Mouse (Mus musculus) thymus, adult 2 months (tissue): ENCODE results near the gene Arhgap22.

ENCODE experiments used
- CTCF ChIP-seq: fragments of 200-500 bp; IDR thresholded peaks from 2 replicates; pipeline ENCODE4 v1.5.1; 2012; ENCODE audit warnings: mild to moderate bottlenecking, control low read depth, low read length, moderate library complexity, borderline replicate concordance; ENCODE audit not compliant: control insufficient read depth, poor library complexity, insufficient read depth; ENCODE audit errors: extremely low read depth
- POLR2A ChIP-seq: fragments of 200-500 bp; IDR thresholded peaks from 2 replicates; pipeline ENCODE4 v1.6.1; 2012; ENCODE audit warnings: mild to moderate bottlenecking, low read length, control low read depth, moderate library complexity; ENCODE audit not compliant: control insufficient read depth, poor library complexity, insufficient read depth; ENCODE audit errors: extremely low read depth

GRCm38 (mm10) chr14:33315111-33315510 lies 101.3 kb downstream of the Arhgap22 start:
- TF ChIP-seq POLR2A (no peak), CTCF (no peak)
